Mouse (Mus musculus) liver, embryonic 14.5 days (tissue): ENCODE data around the gene 1700037H04Rik. TPM values are rescaled to one million over a fixed set of nuclear protein-coding genes. Genes with fewer than 3 reads are reported as not detected.
A peak's percentile ranks its signal among the peaks of the same experiment; 100 is the strongest.

ENCODE experiments used
- ATAC-seq: fragments of 200-750 bp; cut with Nextera tagmentation; 2 replicates; pipeline ENCODE4 v1.8.0; 2017; ENCODE audit warnings: moderate number of reproducible peaks, mild to moderate bottlenecking, moderate library complexity; ENCODE audit not compliant: insufficient read depth
- DNase-seq, 3 experiments: peaks; one replicate each; pipeline ENCODE4 v3.0.0-alpha.2; 2012 to 2013; ENCODE audit warnings: low read depth in 3 of 3, low spot score in 3 of 3
- H3K27ac ChIP-seq: fragments of 300-500 bp; sonication (generic); 2 replicates; pipeline ENCODE4 v1.5.1; 2014; ENCODE audit warnings: moderate library complexity, mild to moderate bottlenecking, control low read depth, inconsistent platforms
- H3K27me3 ChIP-seq: fragments of 300-500 bp; sonication (generic); 2 replicates; pipeline ENCODE4 v1.6.1; 2014; ENCODE audit warnings: mild to moderate bottlenecking, low read length, moderate library complexity; ENCODE audit not compliant: control insufficient read depth, insufficient read depth
- H3K36me3 ChIP-seq: fragments of 300-500 bp; sonication (generic); replicated peaks from 2 replicates; pipeline ENCODE4 v1.6.1; 2014; ENCODE audit warnings: low read depth; ENCODE audit not compliant: control insufficient read depth, insufficient read depth
- H3K4me1 ChIP-seq, 2 experiments: fragments of 200-500 bp in 1 of 2; fragments of 300-500 bp in 1 of 2; sonication (generic) in 1 of 2; replicated peaks; 2 replicates each; pipeline ENCODE4 v1.6.1; 2012 to 2014; ENCODE audit warnings: antibody characterized with exemption in 1 of 2, inconsistent platforms in 1 of 2, low read length in 1 of 2; ENCODE audit not compliant: control insufficient read depth in 2 of 2, insufficient read depth in 2 of 2
- H3K4me2 ChIP-seq: fragments of 300-500 bp; sonication (generic); 2 replicates; pipeline ENCODE4 v1.6.1; 2014; ENCODE audit warnings: low read depth, mild to moderate bottlenecking, control low read depth, moderate library complexity
- H3K4me3 ChIP-seq, 2 experiments: fragments of 200-500 bp in 1 of 2; fragments of 300-500 bp in 1 of 2; sonication (generic) in 1 of 2; 2 replicates each; pipeline ENCODE4 v1.5.1; 2012 to 2014; ENCODE audit warnings: low read depth in 2 of 2, low read length in 2 of 2, mild to moderate bottlenecking in 2 of 2, control low read depth in 1 of 2, inconsistent platforms in 1 of 2, moderate library complexity in 1 of 2; ENCODE audit not compliant: insufficient read depth in 1 of 2
- H3K9ac ChIP-seq: fragments of 300-500 bp; sonication (generic); replicated peaks from 2 replicates; pipeline ENCODE4 v1.6.1; 2014; ENCODE audit warnings: mild to moderate bottlenecking, control low read depth, moderate library complexity
- H3K9me3 ChIP-seq: fragments of 300-500 bp; sonication (generic); 2 replicates; pipeline ENCODE4 v1.6.1; 2016; ENCODE audit warnings: low read length, mixed read lengths; ENCODE audit not compliant: control insufficient read depth
- CTCF ChIP-seq: IDR thresholded peaks from 2 replicates; pipeline ENCODE4 v1.5.1; 2016; ENCODE audit warnings: antibody characterized with exemption, low read depth, control low read depth
- EP300 ChIP-seq: IDR thresholded peaks from 2 replicates; pipeline ENCODE4 v1.6.1; 2016; ENCODE audit warnings: antibody characterized with exemption, low read depth
- WGBS: fragments of 180-500 bp; shearing (Covaris S2); extraction: QIAGEN DNeasy Blood & Tissue Kit; methylation state at CpG from one replicate; pipeline ENCODE4 v1.1.7; 2014; ENCODE audit not compliant: insufficient replicate concordance; 5-methylcytosine and 5-hydroxymethylcytosine counted together
- polyA plus RNA-seq, 2 experiments: library from polyadenylated mRNA; depleted of rRNA in 1 of 2; stranded (reverse) in 1 of 2; unstranded in 1 of 2; fragments of >200 nt; fragmentation: Nextera tagmentation in 1 of 2; extraction: Ambion mirVana in 1 of 2; gene quantifications; 2 replicates each; pipeline versions ENCODE4 v1.2.1 to v1.2.3; 2012 to 2014

The 1700037H04Rik gene
- polyA plus RNA-seq, 2 experiments: 105 to 129 TPM

DNA sequence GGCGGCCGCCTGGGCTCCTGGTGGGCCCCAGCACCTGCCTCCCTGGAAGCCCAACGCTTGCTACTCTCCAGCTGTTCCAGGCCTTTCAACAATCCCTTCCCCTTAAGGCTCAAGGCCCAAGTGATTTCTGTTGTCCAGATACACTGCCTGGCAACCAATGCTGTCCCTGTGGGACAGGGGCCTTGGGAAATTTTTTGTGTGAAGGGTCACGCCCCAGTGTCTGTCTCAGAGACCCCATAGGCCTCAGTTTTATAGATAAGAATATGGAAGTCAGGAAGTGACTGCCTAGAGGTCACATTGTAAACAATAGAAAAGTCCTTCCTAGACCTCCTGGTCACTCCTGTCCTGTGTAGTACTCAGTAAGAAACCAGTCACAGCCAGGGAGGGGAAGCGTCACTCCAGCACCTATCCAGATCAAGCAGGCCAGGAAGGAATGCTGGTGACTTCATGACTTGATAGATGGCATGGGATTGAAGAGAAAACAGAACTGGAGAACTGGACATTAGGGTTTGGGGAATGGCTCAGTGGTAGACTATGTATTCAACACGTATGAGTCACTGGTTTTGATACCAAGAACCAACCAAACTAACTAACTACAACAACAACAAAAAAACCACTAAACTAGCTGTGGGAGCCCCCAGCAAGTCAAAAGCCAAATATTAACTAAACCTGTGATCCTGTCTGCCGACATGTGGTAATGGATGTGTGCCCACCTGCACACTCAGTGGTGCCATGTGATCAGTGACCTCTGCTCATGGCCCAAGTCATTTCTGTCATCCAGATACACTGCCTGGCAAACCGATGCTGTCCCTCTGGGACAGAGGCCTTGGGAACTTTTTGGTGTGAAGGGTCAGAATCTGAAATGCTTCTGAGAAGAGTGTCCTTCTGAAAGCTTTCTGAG, 11.3 kb downstream of the 1700037H04Rik start:
- WGBS: 82% methylated on average over 8 of the region's 8 CpGs
- H3K4me1 ChIP-seq: peaks cover 17 to 22% of the 10 kb centered on the region in 2 experiments
- no peak overlapping the region for H3K27ac ChIP-seq

DNA sequence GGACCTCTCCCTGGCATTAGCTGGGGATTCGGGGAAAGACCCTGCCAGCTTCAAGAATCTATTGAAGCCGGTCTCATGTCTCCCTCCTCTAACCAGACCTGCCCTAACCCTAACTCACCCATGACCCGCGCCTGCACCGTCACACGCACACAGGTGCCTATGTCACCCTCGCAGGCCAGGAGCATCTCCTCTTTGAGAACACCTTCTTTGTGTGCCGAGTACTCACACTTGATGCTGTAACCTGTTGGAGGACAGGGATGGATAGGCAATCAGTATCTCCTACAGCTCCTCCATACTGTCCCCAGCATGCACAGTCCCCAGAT, 12.9 kb downstream of the 1700037H04Rik start:
- ATAC-seq: no peak
- H3K4me3 ChIP-seq: no peak overlapping the region
- no peaks in the 10 kb centered on the region for H3K9me3 ChIP-seq
- no peak overlapping the region for H3K9ac ChIP-seq
- peaks cover 78% of the 10 kb centered on the region for H3K36me3 ChIP-seq
- H3K4me1 ChIP-seq: peaks cover 8 to 10% of the 10 kb centered on the region in 2 experiments
- H3K27me3 ChIP-seq: no peaks in the 10 kb centered on the region
- TF ChIP-seq CTCF (no peak), EP300 (no peak)
- no peak for DNase-seq
- 94% methylated on average over 8 of the region's 8 CpGs for WGBS
- H3K4me2 ChIP-seq: no peak overlapping the region
- no peak overlapping the region for H3K27ac ChIP-seq

More for the DNA sequence above, 11.3 kb downstream of the 1700037H04Rik start:
- DNase-seq (no peak), ATAC-seq (no peak)
- Histone ChIP-seq H3K27me3 (no peaks in the 10 kb centered on the region), H3K4me3 (no peak overlapping the region), H3K9me3 (no peaks in the 10 kb centered on the region), H3K9ac (no peak overlapping the region), H3K36me3 (peaks cover 84% of the 10 kb centered on the region), H3K4me2 (no peak overlapping the region)
- TF ChIP-seq EP300 (no peak), CTCF (no peak)

DNA sequence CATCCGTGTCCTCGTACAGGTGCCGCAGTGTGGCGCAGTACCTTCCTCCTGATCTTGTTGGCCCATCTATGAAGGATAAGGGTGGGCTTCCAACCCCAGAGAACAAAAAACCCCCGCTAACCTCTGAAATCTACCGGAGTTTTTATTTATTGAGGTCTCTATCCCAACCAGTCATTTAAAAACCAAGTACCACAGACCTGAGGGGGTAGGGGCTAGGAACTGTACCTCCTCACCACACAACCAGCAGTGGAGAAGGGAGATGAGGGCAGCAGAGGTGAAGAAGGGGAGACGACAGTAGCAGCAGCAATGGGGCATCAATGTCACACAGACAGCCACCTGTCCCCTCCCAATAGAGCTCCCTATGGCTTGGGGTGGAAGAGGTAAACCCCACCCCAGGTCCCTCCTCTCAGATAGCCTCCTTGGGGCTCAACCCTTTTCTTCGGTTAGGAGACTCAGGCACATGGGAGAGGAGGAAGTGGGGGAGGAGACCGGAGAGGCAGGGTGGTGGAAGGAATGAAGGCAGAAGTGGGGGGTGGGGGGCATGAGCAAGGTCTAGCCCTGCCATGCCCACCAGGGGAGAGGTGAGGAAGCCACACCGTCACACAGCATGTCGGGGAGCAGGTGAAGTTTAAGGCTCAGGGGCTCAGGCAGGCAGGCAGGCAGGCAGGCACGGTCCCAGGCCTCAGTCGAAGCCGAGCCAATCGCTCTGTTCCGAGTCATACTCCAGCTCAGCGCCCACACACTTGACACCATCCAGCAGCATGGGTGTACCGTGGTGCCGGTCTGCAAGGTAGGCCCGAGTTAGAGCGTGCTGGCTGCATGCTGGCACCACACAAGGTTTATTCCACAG, 13.5 kb downstream of the 1700037H04Rik start:
- ATAC-seq (no peak), DNase-seq (no peak)
- Histone ChIP-seq H3K36me3 (peaks cover 72% of the 10 kb centered on the region), H3K4me1 (peaks cover 3 to 4% of the 10 kb centered on the region in 2 experiments; a peak in 3 of 4 replicates), H3K27me3 (no peaks in the 10 kb centered on the region), H3K4me2 (no peak overlapping the region), H3K4me3 (no peak overlapping the region), H3K27ac (no peak overlapping the region), H3K9me3 (no peaks in the 10 kb centered on the region), H3K9ac (no peak overlapping the region)
- no peak for TF ChIP-seq EP300
- TF ChIP-seq CTCF: peak; percentile 7; the same call in 1 of the 2 replicates
- WGBS: 79% methylated on average over 21 of the region's 21 CpGs

DNA sequence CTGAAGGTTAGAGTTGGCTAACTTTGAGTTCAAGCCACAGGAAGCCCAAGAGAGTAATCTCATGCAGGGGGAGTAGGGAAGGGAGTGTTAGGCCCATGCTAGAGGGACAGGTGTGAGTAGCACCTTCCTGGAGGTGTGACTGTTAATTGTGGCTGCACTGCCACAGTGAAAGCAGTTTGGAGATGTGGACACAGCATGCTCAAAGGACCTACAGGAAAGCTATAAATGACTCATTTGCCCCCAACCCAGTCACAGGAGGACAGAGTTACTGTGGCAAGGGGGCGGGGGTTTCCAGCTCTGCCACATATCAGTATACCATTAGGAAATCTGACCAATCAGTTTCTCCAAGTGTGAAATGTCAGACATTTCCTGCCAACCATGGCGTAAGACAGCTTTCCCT, 14.3 kb downstream of the 1700037H04Rik start:
- no peak overlapping the region for H3K4me3 ChIP-seq
- ATAC-seq (no peak), DNase-seq (no peak)
- H3K9me3 ChIP-seq: no peaks in the 10 kb centered on the region
- TF ChIP-seq CTCF: no peak
- no peak for TF ChIP-seq EP300
- no peak overlapping the region for H3K9ac ChIP-seq
- WGBS: 82% methylated on average over 2 of the region's 2 CpGs
- peaks cover 3% of the 10 kb centered on the region in 2 experiments; a peak in 3 of 4 replicates for H3K4me1 ChIP-seq
- H3K36me3 ChIP-seq: peaks cover 63% of the 10 kb centered on the region
- H3K27me3 ChIP-seq: no peaks in the 10 kb centered on the region
- H3K4me2 ChIP-seq: no peak overlapping the region
- H3K27ac ChIP-seq: no peak overlapping the region

DNA sequence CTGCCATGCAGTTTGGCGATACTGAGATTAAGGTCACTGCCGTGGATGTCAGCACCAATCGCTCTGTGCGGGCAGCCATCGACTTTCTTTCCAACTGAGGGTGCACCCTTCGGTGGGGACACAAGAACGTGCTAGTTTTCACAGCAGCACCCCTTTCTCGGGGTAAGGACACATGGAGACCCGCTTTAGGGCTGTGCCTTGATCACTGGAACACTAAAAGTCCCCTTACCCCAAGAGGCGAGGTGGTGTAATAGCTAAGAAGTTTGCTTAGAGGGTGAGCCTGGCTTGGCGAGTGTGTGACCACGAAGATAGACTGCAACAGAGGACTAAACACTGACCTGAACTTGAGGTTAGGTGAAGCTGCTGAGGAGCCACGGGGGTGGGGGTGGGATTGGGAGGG, 14.8 kb downstream of the 1700037H04Rik start:
- ATAC-seq (no peak), DNase-seq (no peak)
- Histone ChIP-seq H3K9me3 (no peaks in the 10 kb centered on the region), H3K4me3 (no peak overlapping the region), H3K27ac (no peak overlapping the region), H3K4me1 (peaks cover 3% of the 10 kb centered on the region in 2 experiments; a peak in 3 of 4 replicates), H3K27me3 (no peaks in the 10 kb centered on the region), H3K4me2 (no peak overlapping the region), H3K9ac (no peak overlapping the region), H3K36me3 (peaks cover 59% of the 10 kb centered on the region)
- 71% methylated on average over 13 of the region's 13 CpGs for WGBS
- TF ChIP-seq CTCF: no peak
